Mouse (Mus musculus) c-Kit-positive CD71-negative TER-119-negative erythroid progenitor cells, embryonic 14.5 days (primary cell): ENCODE results near the gene Camk1d.
"Not testable (repeated sequence)": the region's sequence is repeated elsewhere in the genome, so short reads cannot be mapped to it uniquely, and the experiment has no call there.

Experiments
- DNase-seq: peaks from one replicate; pipeline ENCODE4 v3.0.0-alpha.2; 2013; ENCODE audit warnings: low read depth

Gene Camk1d

GRCm38 (mm10) chr2:5249199-5249598 lies 465.1 kb downstream of the Camk1d start:
- not testable (repeated sequence) for DNase-seq
